Mouse (Mus musculus) bone marrow, adult 2 months (tissue): ENCODE measurements at regions not wholly inside any gene's neighbourhood (a gene's known extent, or its start where the extent isn't known, plus 50 kb on each side); places are given as distances from the start of the nearest gene placed in this dataset.

ENCODE experiments used
- CTCF ChIP-seq: fragments of 200-500 bp; IDR thresholded peaks from 2 replicates; pipeline ENCODE4 v1.5.1; 2011; ENCODE audit warnings: low read length, control low read depth; ENCODE audit not compliant: control insufficient read depth, insufficient read depth
- POLR2A ChIP-seq: fragments of 200-500 bp; IDR thresholded peaks from 2 replicates; pipeline ENCODE4 v1.6.1; 2011; ENCODE audit warnings: low read depth, mild to moderate bottlenecking, control low read depth, low read length, borderline replicate concordance; ENCODE audit not compliant: control insufficient read depth

DNA sequence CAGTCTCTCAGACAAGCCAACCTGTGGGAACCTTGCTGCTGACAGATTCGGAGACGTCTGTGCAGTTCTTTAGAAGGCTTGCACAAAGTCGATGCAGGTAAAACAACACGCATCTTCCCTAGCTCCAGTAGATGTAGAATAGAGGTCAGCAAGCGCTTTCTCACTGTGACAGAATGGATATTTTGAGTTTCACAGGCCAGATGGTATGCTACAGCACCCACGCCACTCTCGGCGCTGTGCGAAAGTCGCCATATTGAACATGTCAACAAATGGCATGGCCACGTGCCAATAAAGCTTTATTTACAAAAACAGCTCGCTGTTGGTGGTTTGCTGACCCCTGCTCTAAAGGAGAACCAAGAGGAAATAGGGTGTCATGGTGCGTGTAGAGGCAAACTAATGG is 377.5 kb downstream of the Mroh4 start:
- TF ChIP-seq CTCF (no peak), POLR2A (no peak)
